Mouse (Mus musculus): ENCODE data around the gene Zc3h12c. TPM values are rescaled to one million over a fixed set of nuclear protein-coding genes. Genes with fewer than 3 reads are reported as not detected.
"Not testable (repeated sequence)": the region's sequence is repeated elsewhere in the genome, so short reads cannot be mapped to it uniquely, and the experiment has no call there.

Gene Zc3h12c
- polyA plus RNA-seq, 1 experiment from 2014 or later: 3.9 TPM

DNA sequence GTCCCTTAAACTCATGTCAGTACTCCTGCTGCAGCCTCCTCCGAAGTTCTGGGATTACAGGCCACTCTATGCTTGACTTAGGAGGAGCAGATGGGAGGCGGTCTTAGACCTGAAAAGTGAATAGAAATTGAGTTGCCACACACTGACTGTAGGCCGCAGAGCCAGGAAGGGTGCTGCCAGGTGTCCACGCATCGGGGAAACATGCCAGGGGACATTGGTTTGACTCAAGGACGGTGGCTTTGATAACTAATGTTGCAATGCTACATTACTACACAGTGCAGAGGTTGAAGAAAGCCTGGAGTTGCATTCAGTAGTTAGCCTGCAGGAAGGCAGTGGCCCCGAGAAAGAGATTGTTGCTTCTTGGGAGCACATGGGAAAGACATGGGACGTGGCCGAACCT, 76.6 kb downstream of the Zc3h12c start:
- Histone ChIP-seq H3K4me1 (ENCODE audit: control insufficient read depth, insufficient read depth, low read length) (no peaks in the 10 kb centered on the region), H3K9ac (ENCODE audit: low read depth, low read length) (no peak overlapping the region), H3K27ac (ENCODE audit: low read length) (no peak overlapping the region), H3K9me3 (replicated peaks; ENCODE audit: control insufficient read depth, low read length, poor library complexity, severe bottlenecking) (no peaks in the 10 kb centered on the region), H3K36me3 (ENCODE audit: control insufficient read depth, insufficient read depth, low read length) (0 out of 2 replicates have a peak, but pooled peaks cover 2% of the 10 kb centered on the region), H3K4me2 (ENCODE audit: low read length) (no peak overlapping the region), H3K4me3 (ENCODE audit: low read depth, low read length) (no peak overlapping the region), H3K27me3 (ENCODE audit: control insufficient read depth, insufficient read depth, low read depth, low read length) (no peaks in the 10 kb centered on the region)
- no peak for ATAC-seq
- 93% methylated on average over 9 of the region's 9 CpGs for WGBS

DNA sequence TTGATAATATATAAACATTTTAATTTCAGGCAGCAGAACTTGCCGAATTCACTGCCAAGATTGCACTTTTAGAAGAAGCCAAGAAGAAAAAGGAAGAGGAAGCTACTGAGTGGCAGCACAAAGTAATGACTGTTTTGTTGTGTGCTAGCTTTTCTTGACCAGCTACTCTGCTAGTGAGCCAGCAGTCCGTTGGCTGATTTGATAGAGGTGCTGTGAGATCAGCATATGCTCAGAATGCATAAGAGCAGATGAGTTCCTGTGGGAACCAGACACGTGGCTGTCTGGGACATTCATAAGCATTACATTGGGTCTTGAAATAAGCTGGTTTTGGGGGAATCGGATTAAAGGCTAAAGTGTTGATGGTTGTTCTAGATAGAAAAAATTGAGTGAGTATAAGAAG, 86.0 kb downstream of the Zc3h12c start:
- Histone ChIP-seq H3K4me1 (ENCODE audit: control insufficient read depth, insufficient read depth, low read length) (no peaks in the 10 kb centered on the region), H3K27me3 (ENCODE audit: control insufficient read depth, insufficient read depth, low read depth, low read length) (no peaks in the 10 kb centered on the region), H3K4me3 (ENCODE audit: low read depth, low read length) (no peak overlapping the region), H3K9me3 (replicated peaks; ENCODE audit: control insufficient read depth, low read length, poor library complexity, severe bottlenecking) (no peaks in the 10 kb centered on the region), H3K27ac (ENCODE audit: low read length) (no peak overlapping the region), H3K36me3 (ENCODE audit: control insufficient read depth, insufficient read depth, low read length) (peaks cover 18% of the 10 kb centered on the region), H3K9ac (ENCODE audit: low read depth, low read length) (no peak overlapping the region), H3K4me2 (ENCODE audit: low read length) (no peak overlapping the region)
- no peak for ATAC-seq
- WGBS: 76% methylated on average over 4 of the region's 4 CpGs

DNA sequence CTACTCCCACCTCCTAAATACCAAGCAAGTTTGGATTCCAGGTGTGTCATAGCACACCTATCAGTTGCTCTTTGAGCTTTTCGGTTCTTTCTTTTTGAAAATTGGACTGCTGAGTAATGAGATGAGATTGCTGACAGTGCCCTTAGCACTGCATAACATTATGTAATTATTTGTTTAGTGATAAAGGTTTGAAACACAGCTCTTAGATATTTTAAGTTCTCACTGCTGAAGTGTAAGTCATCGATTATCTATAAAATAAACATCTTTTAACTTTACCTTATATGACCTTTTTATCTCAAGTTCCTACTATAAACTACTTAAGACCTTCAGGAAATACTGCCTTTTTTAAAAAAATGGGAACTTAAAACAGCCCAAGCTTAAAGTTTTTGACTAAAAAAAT, 86.4 kb downstream of the Zc3h12c start:
- no peak for ATAC-seq
- Histone ChIP-seq H3K36me3 (ENCODE audit: control insufficient read depth, insufficient read depth, low read length) (peaks cover 18% of the 10 kb centered on the region), H3K4me3 (ENCODE audit: low read depth, low read length) (no peak overlapping the region), H3K9ac (ENCODE audit: low read depth, low read length) (no peak overlapping the region), H3K4me1 (ENCODE audit: control insufficient read depth, insufficient read depth, low read length) (no peaks in the 10 kb centered on the region), H3K27me3 (ENCODE audit: control insufficient read depth, insufficient read depth, low read depth, low read length) (no peaks in the 10 kb centered on the region), H3K4me2 (ENCODE audit: low read length) (no peak overlapping the region), H3K9me3 (replicated peaks; ENCODE audit: control insufficient read depth, low read length, poor library complexity, severe bottlenecking) (no peaks in the 10 kb centered on the region), H3K27ac (ENCODE audit: low read length) (no peak overlapping the region)
- WGBS: 94% methylated on average over 2 of the region's 2 CpGs

DNA sequence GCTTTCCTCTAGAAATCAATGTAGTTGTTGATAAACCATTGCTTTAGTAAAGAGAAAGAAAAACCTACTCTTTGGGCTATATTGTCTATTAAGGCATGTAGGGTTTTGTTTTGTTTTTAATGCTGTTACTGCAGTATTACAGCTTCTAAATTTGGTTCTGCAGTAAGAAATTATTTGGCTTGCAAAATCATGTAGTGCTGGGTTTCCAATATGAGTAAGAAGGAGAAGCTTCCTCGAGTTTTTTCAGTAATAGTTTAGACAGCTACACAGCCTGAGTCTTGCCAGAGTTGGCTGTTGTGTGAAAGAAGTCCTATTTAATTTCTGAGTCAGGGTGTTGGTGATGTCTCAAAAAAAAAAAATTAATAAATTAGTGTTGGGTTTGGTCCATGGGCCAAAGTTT, 90.7 kb downstream of the Zc3h12c start:
- ATAC-seq: no peak
- 94% methylated on average over 1 of the region's 1 CpGs for WGBS
- no peaks in the 10 kb centered on the region for H3K9me3 ChIP-seq (replicated peaks; ENCODE audit: control insufficient read depth, low read length, poor library complexity, severe bottlenecking)

DNA sequence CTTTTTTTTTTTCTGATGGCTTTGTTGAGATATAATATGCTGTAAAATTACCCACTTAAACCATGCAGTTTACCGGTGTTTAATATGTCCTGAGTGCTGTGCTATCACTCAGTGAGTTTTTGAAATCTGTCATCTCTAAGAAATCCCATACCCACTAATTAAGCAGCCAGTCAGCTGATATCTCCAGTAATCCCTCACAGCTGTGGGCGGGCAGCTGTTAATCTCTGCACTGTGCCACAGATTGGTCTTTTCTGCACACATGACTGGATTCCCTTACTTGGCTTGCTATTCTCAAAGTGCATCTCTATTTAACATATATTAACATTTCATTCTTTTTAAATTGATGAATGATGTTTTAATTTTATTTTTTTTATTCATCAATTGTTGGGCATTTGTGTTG, 92.3 kb downstream of the Zc3h12c start:
- no peak for ATAC-seq
- no peak overlapping the region for H3K27ac ChIP-seq (ENCODE audit: low read length)
- H3K36me3 ChIP-seq (ENCODE audit: control insufficient read depth, insufficient read depth, low read length): peaks cover 3% of the 10 kb centered on the region; the same call in 1 of the 2 replicates
- H3K9me3 ChIP-seq (replicated peaks; ENCODE audit: control insufficient read depth, low read length, poor library complexity, severe bottlenecking): no peaks in the 10 kb centered on the region
- no peaks in the 10 kb centered on the region for H3K4me1 ChIP-seq (ENCODE audit: control insufficient read depth, insufficient read depth, low read length)
- H3K4me2 ChIP-seq (ENCODE audit: low read length): no peak overlapping the region
- H3K9ac ChIP-seq (ENCODE audit: low read depth, low read length): no peak overlapping the region
- 72% methylated on average over 2 of the region's 2 CpGs for WGBS
- H3K4me3 ChIP-seq (ENCODE audit: low read depth, low read length): no peak overlapping the region
- H3K27me3 ChIP-seq (ENCODE audit: control insufficient read depth, insufficient read depth, low read depth, low read length): no peaks in the 10 kb centered on the region

More for the DNA sequence above, 90.7 kb downstream of the Zc3h12c start:
- H3K9ac ChIP-seq (ENCODE audit: low read depth, low read length): no peak overlapping the region
- H3K4me1 ChIP-seq (ENCODE audit: control insufficient read depth, insufficient read depth, low read length): no peaks in the 10 kb centered on the region
- peaks cover 3% of the 10 kb centered on the region; the same call in 1 of the 2 replicates for H3K36me3 ChIP-seq (ENCODE audit: control insufficient read depth, insufficient read depth, low read length)
- H3K4me3 ChIP-seq (ENCODE audit: low read depth, low read length): no peak overlapping the region
- H3K4me2 ChIP-seq (ENCODE audit: low read length): no peak overlapping the region
- H3K27ac ChIP-seq (ENCODE audit: low read length): no peak overlapping the region
- H3K27me3 ChIP-seq (ENCODE audit: control insufficient read depth, insufficient read depth, low read depth, low read length): no peaks in the 10 kb centered on the region

DNA sequence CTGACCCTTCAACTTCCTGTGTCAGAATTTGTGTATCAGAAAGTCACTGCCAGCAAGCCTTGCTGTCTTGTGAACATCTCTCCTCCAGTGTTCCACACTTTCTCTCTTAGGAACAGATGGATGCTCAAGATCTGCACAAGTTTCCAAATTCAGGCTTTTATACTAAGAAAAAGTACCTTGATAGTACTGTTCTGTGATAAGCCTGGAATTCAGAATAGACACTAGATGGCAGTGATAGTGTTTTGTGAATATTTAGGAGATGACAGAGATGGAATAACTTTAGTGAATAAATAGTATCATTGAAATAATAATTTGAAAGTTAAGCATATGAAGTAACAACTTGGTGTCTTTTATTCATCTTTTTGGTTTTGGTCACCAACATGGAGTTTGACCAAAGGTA, 96.2 kb downstream of the Zc3h12c start:
- Histone ChIP-seq H3K4me2 (ENCODE audit: low read length) (no peak overlapping the region), H3K9me3 (replicated peaks; ENCODE audit: control insufficient read depth, low read length, poor library complexity, severe bottlenecking) (no peaks in the 10 kb centered on the region), H3K4me3 (ENCODE audit: low read depth, low read length) (no peak overlapping the region), H3K36me3 (ENCODE audit: control insufficient read depth, insufficient read depth, low read length) (peaks cover 10% of the 10 kb centered on the region), H3K27ac (ENCODE audit: low read length) (no peak overlapping the region), H3K27me3 (ENCODE audit: control insufficient read depth, insufficient read depth, low read depth, low read length) (no peaks in the 10 kb centered on the region), H3K9ac (ENCODE audit: low read depth, low read length) (no peak overlapping the region), H3K4me1 (ENCODE audit: control insufficient read depth, insufficient read depth, low read length) (no peaks in the 10 kb centered on the region)
- ATAC-seq: no peak

DNA sequence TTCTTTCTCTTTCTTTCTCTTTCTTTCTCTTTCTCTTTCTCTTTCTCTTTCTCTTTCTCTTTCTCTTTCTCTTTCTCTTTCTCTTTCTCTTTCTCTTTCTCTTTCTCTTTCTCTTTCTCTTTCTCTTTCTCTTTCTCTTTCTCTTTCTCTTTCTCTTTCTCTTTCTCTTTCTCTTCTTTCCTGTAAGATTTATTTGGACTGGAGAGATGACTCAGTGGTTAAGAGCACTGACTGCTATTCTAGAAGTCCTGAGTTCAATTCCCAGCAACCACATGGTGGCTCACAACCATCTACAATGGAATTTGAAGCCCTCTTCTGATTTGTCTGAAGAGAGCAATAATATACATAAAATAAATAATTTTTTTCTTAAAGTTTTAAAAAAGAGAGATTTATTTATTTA, 97.0 kb downstream of the Zc3h12c start:
- H3K27ac ChIP-seq (ENCODE audit: low read length); H3K9ac ChIP-seq (ENCODE audit: low read depth, low read length); H3K4me2 ChIP-seq (ENCODE audit: low read length); H3K27me3 ChIP-seq (ENCODE audit: control insufficient read depth, insufficient read depth, low read depth, low read length); H3K4me1 ChIP-seq (ENCODE audit: control insufficient read depth, insufficient read depth, low read length); H3K4me3 ChIP-seq (ENCODE audit: low read depth, low read length); H3K9me3 ChIP-seq (replicated peaks; ENCODE audit: control insufficient read depth, low read length, poor library complexity, severe bottlenecking); ATAC-seq: not testable (repeated sequence)
- H3K36me3 ChIP-seq (ENCODE audit: control insufficient read depth, insufficient read depth, low read length): peaks cover 10% of the 10 kb centered on the region

DNA sequence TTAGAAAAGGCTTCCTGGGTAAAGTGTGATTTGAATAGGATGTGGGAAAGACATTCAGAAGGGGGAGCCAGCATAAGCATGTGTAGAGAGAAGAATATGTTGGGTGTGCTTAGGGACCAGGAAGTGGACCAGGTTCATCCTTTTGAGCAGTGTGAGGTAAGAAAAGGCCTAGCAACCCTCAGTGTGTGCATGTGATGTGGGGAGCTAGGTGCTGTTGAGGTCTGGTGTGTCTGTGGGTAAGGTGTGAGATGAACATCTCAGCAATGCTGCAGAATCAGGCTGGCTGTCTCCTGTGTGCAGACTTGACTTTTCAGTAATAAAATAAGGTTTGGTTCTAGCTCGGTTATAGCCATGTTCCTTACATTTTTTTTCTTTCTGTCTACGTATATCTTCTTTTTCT, 98.3 kb downstream of the Zc3h12c start:
- Histone ChIP-seq H3K36me3 (ENCODE audit: control insufficient read depth, insufficient read depth, low read length) (peaks cover 19% of the 10 kb centered on the region), H3K27me3 (ENCODE audit: control insufficient read depth, insufficient read depth, low read depth, low read length) (no peaks in the 10 kb centered on the region), H3K27ac (ENCODE audit: low read length) (no peak overlapping the region), H3K9me3 (replicated peaks; ENCODE audit: control insufficient read depth, low read length, poor library complexity, severe bottlenecking) (no peaks in the 10 kb centered on the region), H3K4me2 (ENCODE audit: low read length) (no peak overlapping the region), H3K4me1 (ENCODE audit: control insufficient read depth, insufficient read depth, low read length) (no peaks in the 10 kb centered on the region), H3K9ac (ENCODE audit: low read depth, low read length) (no peak overlapping the region), H3K4me3 (ENCODE audit: low read depth, low read length) (no peak overlapping the region)
- 100% methylated on average over 2 of the region's 2 CpGs for WGBS
- ATAC-seq: no peak

Measured in midbrain, embryonic 16.5 days (tissue).